Mouse (Mus musculus) embryonic facial prominence, embryonic 14.5 days (tissue): ENCODE results near the gene Cmtm6. TPM values are rescaled to one million over a fixed set of nuclear protein-coding genes. Genes with fewer than 3 reads are reported as not detected.
A peak's percentile ranks its signal among the peaks of the same experiment; 100 is the strongest.

ENCODE experiments used
- ATAC-seq: fragments of 200-750 bp; cut with Nextera tagmentation; 2 replicates; pipeline ENCODE4 v1.8.0; 2017; ENCODE audit warnings: low read depth, moderate number of reproducible peaks, moderate TSS enrichment
- DNase-seq: peaks from one replicate; pipeline ENCODE4 v3.0.0-alpha.2; 2015; ENCODE audit warnings: low spot score
- H3K27ac ChIP-seq: fragments of 300-500 bp; sonication (generic); replicated peaks from 2 replicates; pipeline ENCODE4 v1.5.1; 2014; ENCODE audit warnings: low read depth, mild to moderate bottlenecking, low read length, moderate library complexity
- H3K27me3 ChIP-seq: fragments of 300-500 bp; sonication (generic); replicated peaks from 2 replicates; pipeline ENCODE4 v1.6.1; 2014; ENCODE audit warnings: low read length; ENCODE audit not compliant: control insufficient read depth, insufficient read depth
- H3K36me3 ChIP-seq: fragments of 300-500 bp; sonication (generic); 2 replicates; pipeline ENCODE4 v1.6.1; 2014; ENCODE audit warnings: low read length, mixed read lengths; ENCODE audit not compliant: control insufficient read depth, insufficient read depth
- H3K4me1 ChIP-seq: fragments of 300-500 bp; sonication (generic); 2 replicates; pipeline ENCODE4 v1.6.1; 2014; ENCODE audit warnings: antibody characterized with exemption, low read length; ENCODE audit not compliant: control insufficient read depth, insufficient read depth
- H3K4me2 ChIP-seq: fragments of 300-500 bp; sonication (generic); 2 replicates; pipeline ENCODE4 v1.6.1; 2014; ENCODE audit warnings: low read depth, mild to moderate bottlenecking, low read length, moderate library complexity, mixed read lengths
- H3K4me3 ChIP-seq: fragments of 300-500 bp; sonication (generic); 2 replicates; pipeline ENCODE4 v1.5.1; 2014; ENCODE audit warnings: low read depth, mild to moderate bottlenecking, low read length
- H3K9ac ChIP-seq: fragments of 300-500 bp; sonication (generic); 2 replicates; pipeline ENCODE4 v1.6.1; 2014; ENCODE audit warnings: low read depth, mild to moderate bottlenecking, low read length, moderate library complexity, mixed read lengths
- H3K9me3 ChIP-seq: fragments of 300-500 bp; sonication (generic); 2 replicates; pipeline ENCODE4 v1.6.1; 2016; ENCODE audit warnings: low read length; ENCODE audit not compliant: control insufficient read depth
- WGBS: fragments of 180-500 bp; shearing (Covaris S2); extraction: QIAGEN DNeasy Blood & Tissue Kit; methylation state at CpG from one replicate; pipeline ENCODE4 v1.1.7; 2014; 5-methylcytosine and 5-hydroxymethylcytosine counted together
- polyA plus RNA-seq: library from polyadenylated mRNA; unstranded; fragments of >200 nt; fragmentation: Nextera tagmentation; extraction: Ambion mirVana; gene quantifications from 2 replicates; pipeline ENCODE4 v1.2.1, GENCODE M21; 2014

Gene Cmtm6
- polyA plus RNA-seq, 1 experiment from 2014 or later, result 45.7 TPM

GRCm38 (mm10) chr9:114740336-114740735, 9.4 kb downstream of the Cmtm6 start:
- Histone ChIP-seq H3K9me3 (no peaks in the 10 kb centered on the region), H3K4me2 (no peak overlapping the region), H3K27me3 (no peaks in the 10 kb centered on the region), H3K9ac (no peak overlapping the region), H3K36me3 (peaks cover 20% of the 10 kb centered on the region; the same call in 1 of the 2 replicates), H3K4me1 (peaks cover 7% of the 10 kb centered on the region; the same call in 1 of the 2 replicates), H3K4me3 (no peak overlapping the region), H3K27ac (no peak overlapping the region)
- 78% methylated on average over 9 of the region's 9 CpGs for WGBS
- no peak for DNase-seq
- no peak for ATAC-seq

- Histone ChIP-seq H3K27me3 (no peaks in the 10 kb centered on the region), H3K27ac (0 out of 2 replicates have a peak overlapping the region, but pooled peaks have one; percentile 10), H3K9me3 (no peaks in the 10 kb centered on the region), H3K36me3 (peaks cover 36% of the 10 kb centered on the region), H3K4me2 (no peak overlapping the region), H3K4me3 (no peak overlapping the region), H3K9ac (no peak overlapping the region), H3K4me1 (no peaks in the 10 kb centered on the region)
- ATAC-seq (no peak; the same call in 1 of the 2 replicates), DNase-seq (peak; percentile 22)
- 75% methylated on average over 2 of the region's 2 CpGs for WGBS
Observed at GRCm38 (mm10) chr9:114742731-114743130, 11.8 kb downstream of the Cmtm6 start.

- Histone ChIP-seq H3K36me3 (peaks cover 44% of the 10 kb centered on the region), H3K27ac (no peak overlapping the region), H3K4me3 (no peak overlapping the region), H3K9me3 (no peaks in the 10 kb centered on the region), H3K4me2 (no peak overlapping the region), H3K9ac (no peak overlapping the region), H3K4me1 (no peaks in the 10 kb centered on the region), H3K27me3 (no peaks in the 10 kb centered on the region)
- ATAC-seq (no peak), DNase-seq (no peak)
- 80% methylated on average over 4 of the region's 4 CpGs for WGBS
Observed at GRCm38 (mm10) chr9:114745163-114745562, 14.2 kb downstream of the Cmtm6 start.

- Histone ChIP-seq H3K4me2 (no peak overlapping the region), H3K27me3 (no peaks in the 10 kb centered on the region), H3K9ac (no peak overlapping the region), H3K27ac (no peak overlapping the region), H3K4me3 (no peak overlapping the region), H3K9me3 (no peaks in the 10 kb centered on the region), H3K36me3 (peaks cover 39% of the 10 kb centered on the region), H3K4me1 (no peaks in the 10 kb centered on the region)
- 75% methylated on average over 4 of the region's 4 CpGs for WGBS
- no peak for DNase-seq
- ATAC-seq, result no peak
Observed at GRCm38 (mm10) chr9:114745654-114746053, 14.7 kb downstream of the Cmtm6 start.

GRCm38 (mm10) chr9:114747012-114747411, 16.1 kb downstream of the Cmtm6 start:
- no peak for DNase-seq
- no peaks in the 10 kb centered on the region for H3K9me3 ChIP-seq
- H3K9ac ChIP-seq, result no peak overlapping the region
- H3K4me2 ChIP-seq, result no peak overlapping the region
- H3K4me1 ChIP-seq, result no peaks in the 10 kb centered on the region
- ATAC-seq, result no peak
- peaks cover 34% of the 10 kb centered on the region for H3K36me3 ChIP-seq
- no peak overlapping the region for H3K4me3 ChIP-seq
- H3K27me3 ChIP-seq, result no peaks in the 10 kb centered on the region
- H3K27ac ChIP-seq, result no peak overlapping the region
- 83% methylated on average over 10 of the region's 10 CpGs for WGBS

GRCm38 (mm10) chr9:114747466-114747865, 16.6 kb downstream of the Cmtm6 start:
- Histone ChIP-seq H3K4me2 (no peak overlapping the region), H3K4me3 (no peak overlapping the region), H3K9ac (no peak overlapping the region), H3K27ac (no peak overlapping the region), H3K27me3 (no peaks in the 10 kb centered on the region), H3K4me1 (no peaks in the 10 kb centered on the region), H3K36me3 (peaks cover 34% of the 10 kb centered on the region), H3K9me3 (no peaks in the 10 kb centered on the region)
- 75% methylated on average over 12 of the region's 12 CpGs for WGBS
- no peak for ATAC-seq
- no peak for DNase-seq

GRCm38 (mm10) chr9:114751582-114751981, 20.7 kb downstream of the Cmtm6 start:
- no peaks in the 10 kb centered on the region for H3K4me1 ChIP-seq
- no peak for ATAC-seq
- H3K27me3 ChIP-seq, result no peaks in the 10 kb centered on the region
- peaks cover 35% of the 10 kb centered on the region for H3K36me3 ChIP-seq
- H3K4me3 ChIP-seq, result no peak overlapping the region
- no peaks in the 10 kb centered on the region for H3K9me3 ChIP-seq
- 79% methylated on average over 3 of the region's 3 CpGs for WGBS
- H3K4me2 ChIP-seq, result no peak overlapping the region
- no peak overlapping the region for H3K9ac ChIP-seq
- H3K27ac ChIP-seq, result no peak overlapping the region
- no peak for DNase-seq

- Histone ChIP-seq H3K9ac (no peak overlapping the region), H3K4me1 (no peaks in the 10 kb centered on the region), H3K36me3 (peaks cover 38% of the 10 kb centered on the region), H3K27ac (no peak overlapping the region), H3K4me3 (peak overlapping the region; percentile 50; the same call in 1 of the 2 replicates), H3K4me2 (peak overlapping the region; percentile 71), H3K27me3 (no peaks in the 10 kb centered on the region), H3K9me3 (no peaks in the 10 kb centered on the region)
- ATAC-seq (no peak), DNase-seq (no peak)
- whole genome bisulfite sequencing, result 73% methylated on average over 9 of the region's 9 CpGs
Observed at GRCm38 (mm10) chr9:114752311-114752710, 21.4 kb downstream of the Cmtm6 start.

- H3K4me1 ChIP-seq, result no peaks in the 10 kb centered on the region
- peak overlapping the region; percentile 64 for H3K9ac ChIP-seq
- 4% methylated on average over 33 of the region's 36 CpGs for WGBS
- peak overlapping the region; percentile 69 for H3K27ac ChIP-seq
- DNase-seq, result peak; percentile 95
- peak; percentile 92 for ATAC-seq
- H3K9me3 ChIP-seq, result no peaks in the 10 kb centered on the region
- H3K36me3 ChIP-seq, result peaks cover 34% of the 10 kb centered on the region
- peak overlapping the region; percentile 50 for H3K4me3 ChIP-seq
- H3K27me3 ChIP-seq, result no peaks in the 10 kb centered on the region
- H3K4me2 ChIP-seq, result peak overlapping the region; percentile 71
Observed at GRCm38 (mm10) chr9:114752863-114753484, 22.1 kb downstream of the Cmtm6 start.
